Mouse (Mus musculus) ES-CJ7 (cell line): Measurements from ENCODE around the gene Mybpc2.

Source experiments
- DNase-seq: peaks from one replicate; pipeline ENCODE4 v3.0.0; 2011; ENCODE audit warnings: low read depth, low spot score

Gene Mybpc2

DNA sequence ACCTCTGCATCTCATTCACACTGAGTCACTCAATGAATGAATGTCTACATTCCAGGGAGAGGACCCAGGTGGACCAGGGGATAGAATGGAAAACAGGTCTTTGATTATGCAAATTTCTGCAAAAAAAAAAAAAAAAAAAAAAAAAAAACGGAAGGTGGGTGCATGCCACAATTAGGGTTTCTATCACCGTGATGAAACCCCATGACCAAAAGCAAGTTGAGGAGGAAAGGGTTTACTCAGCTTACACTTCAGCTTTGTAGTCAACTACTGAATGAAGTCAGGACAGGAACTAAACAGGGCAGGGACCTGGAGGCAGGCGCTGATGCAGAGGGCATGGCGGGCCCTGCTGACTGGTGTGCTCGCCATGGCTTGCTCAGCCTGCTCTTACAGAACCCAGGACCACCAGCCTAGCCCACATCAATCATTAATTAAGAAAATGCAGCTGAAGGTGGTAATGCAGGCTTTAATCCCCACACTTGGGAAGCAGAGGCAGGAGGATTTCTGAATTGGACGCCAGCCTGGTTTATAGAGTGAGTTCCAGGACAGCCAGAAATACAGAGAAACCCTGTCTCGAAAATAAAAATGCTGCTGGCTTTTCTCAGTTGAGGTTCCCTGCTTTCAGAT is 38.8 kb downstream of the Mybpc2 start:
- no peak for DNase-seq

DNA sequence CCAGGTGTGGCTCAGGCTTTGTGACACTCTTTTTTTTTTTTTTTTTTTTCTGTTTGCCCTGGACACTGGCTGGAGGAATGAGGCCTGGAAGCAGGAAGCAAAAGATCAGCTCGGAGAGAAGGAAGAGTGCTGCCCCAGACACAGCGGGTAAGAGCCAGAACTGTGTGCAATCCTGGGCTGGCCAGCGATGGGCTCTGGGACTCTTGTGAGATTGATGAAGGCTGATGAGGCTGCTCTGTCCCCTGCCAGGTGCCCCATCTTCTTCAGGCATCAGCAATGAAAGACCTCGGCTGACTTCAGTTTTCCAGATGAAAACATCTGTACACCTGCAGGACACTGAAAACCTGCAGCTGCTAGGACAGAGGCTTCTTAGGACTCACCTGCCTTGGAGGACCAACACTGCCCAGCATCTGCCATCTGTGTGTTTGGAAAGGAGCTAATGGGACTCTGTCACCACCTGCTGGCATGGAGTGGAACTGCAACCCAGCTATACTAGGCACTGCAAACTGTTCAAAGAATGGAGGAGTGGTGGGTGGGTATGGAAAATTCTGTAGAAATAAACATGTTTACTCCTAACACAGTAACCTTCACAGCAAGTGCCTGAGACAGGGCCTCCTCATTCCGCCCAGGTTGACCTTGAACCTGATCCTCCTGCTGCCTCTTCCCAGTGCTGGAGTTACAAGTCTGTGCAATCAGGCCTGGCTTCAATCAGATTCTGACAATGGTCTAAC is 39.5 kb downstream of the Mybpc2 start:
- DNase-seq = peak; percentile 84

DNA sequence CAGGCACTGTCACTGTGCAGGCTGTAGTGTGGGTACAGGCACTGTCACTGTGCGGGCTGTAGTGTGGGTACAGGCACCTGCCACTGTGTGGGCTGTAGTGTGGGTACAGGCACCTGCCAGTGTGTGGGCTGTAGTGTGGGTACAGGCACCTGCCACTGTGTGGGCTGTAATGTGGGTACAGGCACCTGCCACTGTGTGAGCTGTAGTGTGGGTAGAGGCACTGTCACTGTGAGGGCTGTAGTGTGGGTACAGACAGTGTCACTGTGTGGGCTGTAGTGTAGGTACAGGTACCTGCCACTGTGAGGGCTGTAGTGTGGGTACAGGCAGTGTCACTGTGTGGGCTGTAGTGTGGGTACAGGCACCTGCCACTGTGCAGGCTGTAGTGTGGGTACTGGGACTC is 40.3 kb downstream of the Mybpc2 start:
- no peak for DNase-seq

DNA sequence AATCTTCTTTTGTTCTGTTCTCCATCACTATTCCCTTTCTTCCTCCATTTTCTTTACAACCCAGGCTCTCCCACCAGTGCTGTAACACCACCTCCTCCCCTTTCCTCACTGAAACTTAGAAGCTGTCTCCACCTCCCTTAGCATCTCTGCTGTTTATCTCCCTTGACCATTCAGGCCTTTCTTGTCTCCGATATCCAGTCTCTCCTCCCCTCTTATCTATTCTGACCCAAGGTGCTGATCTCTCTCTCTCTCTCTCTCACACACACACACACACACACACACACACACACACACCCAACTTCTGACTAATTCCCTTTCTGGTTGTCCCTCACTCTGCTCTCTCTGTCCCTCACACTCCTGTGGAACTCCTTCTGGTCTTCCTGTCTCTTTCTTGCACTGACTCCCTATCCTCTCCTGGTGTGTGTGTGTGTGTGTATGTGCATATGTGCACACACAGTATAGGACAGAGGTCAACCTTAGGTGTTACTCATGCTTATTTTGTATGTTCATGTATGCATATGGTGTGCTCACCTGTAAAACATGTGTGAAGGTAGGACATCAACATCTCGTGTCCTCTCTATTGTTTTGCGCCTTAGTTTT is 41.5 kb downstream of the Mybpc2 start:
- no peak for DNase-seq

DNA sequence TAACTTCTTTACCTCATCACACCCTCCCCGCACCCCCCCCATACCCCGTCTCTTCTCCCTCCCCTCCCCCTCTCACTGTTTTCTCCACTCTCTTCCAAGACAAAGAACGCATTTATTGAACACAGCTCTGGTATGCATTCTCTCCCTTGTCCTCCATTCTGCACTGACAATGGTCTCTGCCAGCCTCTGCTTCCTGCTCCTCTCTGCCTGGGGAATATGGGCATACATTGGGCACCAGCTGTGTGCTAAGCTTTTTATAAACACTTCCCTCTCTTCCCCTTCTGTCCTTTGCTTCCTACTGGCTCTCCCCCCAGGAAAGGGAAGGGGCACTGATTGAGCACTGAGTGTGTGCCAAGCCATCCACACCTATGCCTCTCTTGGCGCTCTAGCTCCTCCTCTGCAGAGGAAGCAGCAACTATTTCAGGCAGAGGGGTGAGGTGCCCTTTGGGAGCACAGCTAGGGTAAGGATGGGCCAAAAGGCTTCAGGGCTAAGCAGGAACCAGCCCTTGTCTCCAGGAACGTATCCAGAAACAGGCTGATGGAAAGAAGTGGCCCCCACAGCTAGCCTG is 49.3 kb downstream of the Mybpc2 start:
- DNase-seq = no peak

DNA sequence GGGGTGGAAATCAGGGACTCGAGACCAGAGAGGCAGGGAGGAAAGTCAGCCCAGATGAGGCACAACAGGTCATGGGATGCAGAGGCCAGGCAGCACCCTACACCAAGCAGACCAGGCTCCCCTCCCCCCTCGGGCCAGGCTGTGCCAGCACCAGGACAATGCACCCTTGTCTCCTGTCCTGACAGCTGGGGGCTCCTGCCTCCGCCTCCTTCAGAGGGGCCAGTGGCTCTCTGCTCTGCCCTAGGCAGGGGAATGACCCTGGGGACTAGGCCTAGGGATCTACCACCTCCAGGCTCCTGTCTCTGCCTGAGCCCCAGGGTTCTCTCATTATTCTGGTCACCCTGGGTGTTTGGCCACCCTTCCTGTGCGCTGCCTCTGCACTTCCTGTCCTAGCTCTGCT is 50.0 kb downstream of the Mybpc2 start:
- DNase-seq = no peak

DNA sequence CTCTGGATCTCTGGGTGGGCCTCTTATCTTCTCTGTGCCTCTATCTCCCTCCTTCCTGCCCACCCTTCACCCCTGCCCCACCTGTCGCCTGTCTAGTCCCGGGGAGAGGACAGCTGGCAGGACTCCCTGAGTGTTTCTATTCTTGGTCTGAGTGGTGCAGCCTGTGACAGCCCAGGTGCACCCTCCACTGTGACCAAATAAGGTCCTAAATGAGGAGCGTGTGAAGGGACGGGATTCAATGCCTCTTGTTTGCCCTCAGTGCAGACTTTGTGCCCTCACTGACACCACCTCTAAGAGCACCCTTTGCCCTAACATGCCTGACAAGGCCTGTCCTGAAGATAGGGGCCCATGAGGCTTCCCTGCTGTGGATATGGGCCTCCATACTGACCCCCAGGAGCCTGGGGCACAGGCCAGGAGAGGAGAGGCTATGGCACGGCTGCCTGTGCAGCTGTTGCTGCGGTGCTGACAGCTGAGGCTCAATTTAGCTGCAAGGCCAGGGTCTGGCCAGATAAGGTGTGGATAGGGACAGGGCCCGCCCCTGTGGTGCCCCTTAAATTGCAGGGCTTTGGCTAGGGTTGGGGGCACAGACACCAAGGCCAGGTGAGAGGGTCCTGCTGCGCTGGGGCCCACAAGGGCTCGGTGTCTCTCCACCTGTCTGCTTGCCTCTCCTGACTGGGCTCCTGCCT is 51.4 kb downstream of the Mybpc2 start:
- no peak for DNase-seq

DNA sequence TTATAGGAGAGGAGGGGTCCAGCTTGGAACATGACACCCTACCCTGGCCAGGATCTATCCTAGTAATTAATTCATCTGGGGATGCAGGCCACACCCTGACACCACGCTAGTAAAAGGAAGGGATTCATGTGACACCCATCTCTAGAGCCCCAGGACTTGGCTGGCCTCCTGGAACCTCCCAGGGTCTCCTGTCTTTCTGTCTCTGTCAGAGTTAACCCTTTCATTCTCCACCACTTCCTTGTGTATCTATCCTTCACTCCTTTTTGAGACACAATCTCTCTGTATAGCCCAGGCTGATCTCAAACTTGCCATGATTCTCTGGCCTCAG is 51.9 kb downstream of the Mybpc2 start:
- no peak for DNase-seq

DNA sequence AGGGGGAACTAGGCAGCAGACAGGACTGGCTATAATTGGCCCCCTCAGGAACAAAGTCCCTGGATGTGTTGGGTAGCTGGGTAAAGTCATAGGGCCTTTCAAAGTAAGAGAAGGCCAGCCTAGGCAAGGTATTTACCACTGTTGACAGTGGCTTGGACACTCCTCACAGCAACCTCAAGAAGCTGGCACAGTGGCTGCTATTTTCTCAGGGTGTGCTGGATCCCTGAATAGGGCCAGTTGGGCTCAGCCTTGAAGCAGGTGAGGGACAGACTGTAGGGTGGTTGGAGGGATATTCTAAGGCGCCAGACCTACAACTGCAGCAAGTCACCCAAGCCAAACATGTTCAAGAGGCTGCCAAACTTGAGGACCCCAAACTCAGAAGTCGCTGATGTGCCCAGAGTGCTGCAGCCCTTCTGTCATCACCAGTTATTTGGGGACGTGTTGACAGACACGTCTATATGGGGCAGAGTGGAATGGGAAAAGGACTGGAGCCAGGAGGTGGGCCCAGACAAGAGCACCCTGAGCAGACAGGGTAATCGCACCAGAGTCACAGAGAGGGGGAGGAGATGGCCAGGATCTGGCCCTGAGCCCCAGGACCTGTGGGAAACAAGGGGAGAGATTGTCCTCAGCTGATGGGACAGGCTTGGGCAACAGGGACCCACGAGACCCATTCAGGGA is 52.4 kb downstream of the Mybpc2 start:
- no peak for DNase-seq

DNA sequence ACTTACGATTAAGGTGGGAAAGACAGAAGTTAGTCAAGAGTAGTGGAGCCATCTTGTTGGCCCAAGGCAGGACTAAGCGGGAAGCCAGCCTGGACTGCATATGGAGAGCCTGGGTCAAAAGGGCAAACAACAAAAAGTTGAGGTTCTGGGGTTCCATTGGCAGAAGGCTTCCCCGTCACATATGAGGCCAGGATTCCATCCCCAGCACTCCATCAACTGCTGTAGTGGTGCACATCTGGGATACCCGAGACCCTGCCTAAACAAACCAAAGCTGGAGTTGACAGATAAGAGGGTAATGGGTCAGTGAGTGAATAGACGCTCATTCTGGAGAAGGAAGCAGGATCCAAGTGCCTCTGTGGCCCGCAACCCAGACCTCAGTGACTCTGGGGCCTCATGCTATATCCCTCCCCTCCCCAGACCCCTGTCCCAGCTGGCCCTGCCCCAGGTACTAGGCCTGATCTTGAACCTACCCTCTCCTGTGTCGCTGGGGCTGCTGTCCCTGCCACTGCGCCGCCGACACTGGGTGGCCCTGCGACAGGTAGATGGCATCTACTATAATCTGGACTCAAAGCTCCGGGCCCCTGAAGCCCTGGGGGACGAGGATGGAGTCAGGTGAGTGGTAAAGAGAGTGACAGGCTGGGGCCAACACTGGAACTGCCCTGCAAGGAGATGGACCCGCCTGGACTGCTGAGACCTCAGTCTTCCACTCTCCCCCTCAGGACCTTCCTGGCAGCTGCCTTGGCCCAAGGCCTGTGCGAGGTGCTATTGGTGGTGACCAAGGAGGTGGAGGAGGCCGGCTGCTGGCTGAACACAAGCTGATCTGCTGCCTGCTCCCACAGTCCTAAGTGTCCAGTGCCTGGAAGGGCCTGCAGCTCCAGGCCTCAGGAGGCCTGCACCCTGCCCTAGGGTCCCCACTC is 53.5 kb downstream of the Mybpc2 start:
- DNase-seq = no peak

DNA sequence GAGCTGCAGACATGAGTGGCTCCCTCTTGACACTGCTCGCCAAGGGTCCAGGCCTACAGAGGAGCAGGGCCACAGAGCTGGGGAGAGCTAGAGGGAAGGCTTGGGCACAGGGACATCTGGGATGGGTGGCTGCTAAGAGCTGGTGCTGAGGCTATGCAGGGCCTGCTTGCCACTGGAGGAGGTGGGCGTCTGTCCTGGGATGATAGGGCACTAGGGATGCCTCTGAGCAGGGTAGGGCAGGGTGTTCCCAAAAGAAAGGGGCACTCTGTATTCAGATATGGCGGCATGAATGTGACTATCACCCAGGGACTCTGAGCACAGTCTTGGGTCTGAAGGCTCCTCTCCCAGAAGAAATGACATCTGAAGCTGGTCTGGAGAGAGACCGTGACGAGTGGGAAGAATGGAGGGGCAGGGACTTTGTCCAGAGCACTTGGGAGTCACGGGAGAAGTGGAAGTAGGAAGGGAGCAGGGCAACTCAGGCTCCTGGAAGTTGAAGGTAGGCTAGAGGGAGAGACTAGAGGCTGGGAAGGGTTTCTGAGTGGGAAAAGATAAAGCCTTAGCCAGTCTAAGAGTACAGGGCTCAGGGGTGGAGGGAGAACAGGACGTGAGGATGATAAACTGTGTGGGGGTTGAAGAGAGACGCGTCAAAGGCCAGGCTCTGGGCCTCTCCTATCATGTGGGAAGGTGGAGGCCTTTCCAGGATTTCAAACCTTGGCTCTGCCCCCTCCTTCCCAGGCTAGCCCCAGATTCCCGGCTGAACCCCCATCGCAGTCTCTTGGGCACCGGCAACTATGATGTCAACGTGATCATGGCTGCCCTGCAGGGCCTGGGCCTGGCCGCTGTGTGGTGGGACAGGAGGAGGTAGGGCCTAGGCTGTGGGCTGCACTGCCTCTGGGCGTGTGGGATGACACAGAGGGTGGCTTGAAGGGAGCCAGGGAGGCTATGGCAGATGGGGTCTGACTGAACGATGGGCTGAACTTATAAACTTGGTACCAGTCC is 54.5 kb downstream of the Mybpc2 start:
- DNase-seq = no peak

DNA sequence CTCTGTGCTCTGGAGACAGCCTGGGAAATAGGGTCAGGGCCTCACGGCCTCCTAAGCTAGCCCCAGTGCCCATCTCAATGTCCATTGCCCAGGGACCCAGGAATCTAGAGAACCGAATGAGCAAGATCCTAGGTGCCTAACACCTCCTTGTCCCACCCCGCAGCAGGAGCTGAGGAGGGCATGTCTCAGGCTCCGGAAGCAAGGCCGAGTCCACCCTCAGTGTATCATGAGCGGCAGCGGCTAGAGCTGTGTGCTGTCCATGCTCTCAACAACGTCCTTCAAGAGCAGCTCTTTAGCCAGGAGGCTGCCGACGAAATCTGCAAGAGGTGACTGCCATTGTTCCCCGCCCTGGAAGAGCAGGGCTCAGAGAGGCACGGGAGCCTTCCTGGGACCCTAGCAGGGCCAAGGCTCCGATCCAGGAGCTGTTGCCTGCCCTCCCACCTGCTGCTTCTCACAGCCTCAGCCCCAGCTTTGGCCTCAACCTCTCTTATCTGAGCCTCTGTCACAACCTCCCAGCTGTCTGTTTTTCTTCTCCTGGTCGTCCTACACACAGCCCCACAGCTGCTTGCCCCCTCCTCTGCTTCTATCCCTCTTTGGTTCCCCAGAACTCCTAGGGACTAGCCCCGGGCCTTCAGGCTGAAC is 55.7 kb downstream of the Mybpc2 start:
- no peak for DNase-seq

DNA sequence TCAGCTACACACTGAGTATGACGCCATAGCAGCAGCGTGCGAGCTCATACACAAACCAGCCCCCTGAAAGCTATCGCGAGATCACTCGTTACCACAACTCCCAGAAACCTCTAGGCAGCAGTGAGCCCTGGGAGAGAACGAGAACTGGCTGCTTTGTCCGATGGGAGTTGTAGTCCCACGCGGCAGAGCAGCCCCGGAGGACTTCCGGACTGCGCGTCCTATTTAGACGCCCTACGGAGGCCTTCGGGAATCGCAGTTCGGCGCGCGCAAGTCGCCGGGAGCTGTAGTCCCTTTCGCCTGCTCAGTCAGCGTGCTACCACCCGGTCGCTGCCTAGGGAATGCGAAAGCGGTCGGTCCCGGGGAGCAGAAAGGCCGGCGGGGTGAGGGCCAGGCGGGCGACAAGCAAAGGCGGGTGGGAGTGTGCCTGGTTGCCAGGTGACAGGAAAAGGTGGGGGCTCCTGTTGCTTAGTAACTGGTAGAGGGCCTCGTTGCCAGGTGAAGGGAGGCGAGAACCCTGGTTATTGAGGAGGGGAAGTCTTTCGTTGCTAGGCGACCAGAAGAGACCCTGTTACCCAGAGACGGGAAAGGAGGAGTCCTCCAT is 56.5 kb downstream of the Mybpc2 start, which contains the start of gene Josd2:
Gene Josd2, plus strand, starts transcription at position 170 of the 601 bp plus-strand sequence.
- peak; percentile 99 for DNase-seq

DNA sequence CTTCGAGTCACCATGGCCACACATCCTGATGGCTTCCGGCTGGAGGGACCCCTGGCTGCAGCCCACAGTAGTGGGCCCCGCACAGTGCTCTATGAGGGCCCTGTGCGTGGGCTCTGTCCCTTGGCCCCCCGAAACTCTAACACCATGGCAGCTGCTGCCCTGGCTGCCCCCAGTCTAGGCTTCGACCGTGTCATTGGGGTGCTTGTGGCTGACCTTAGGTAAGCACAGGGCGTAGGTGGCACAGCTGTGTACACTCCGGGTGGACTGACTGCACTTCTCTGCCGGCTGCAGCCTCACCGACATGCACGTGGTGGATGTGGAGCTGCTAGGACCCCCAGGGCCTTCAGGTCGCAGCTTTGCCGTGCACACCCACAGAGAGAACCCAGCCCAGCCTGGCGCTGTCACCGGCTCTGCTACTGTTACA is 57.6 kb downstream of the Mybpc2 start:
- no peak for DNase-seq

DNA sequence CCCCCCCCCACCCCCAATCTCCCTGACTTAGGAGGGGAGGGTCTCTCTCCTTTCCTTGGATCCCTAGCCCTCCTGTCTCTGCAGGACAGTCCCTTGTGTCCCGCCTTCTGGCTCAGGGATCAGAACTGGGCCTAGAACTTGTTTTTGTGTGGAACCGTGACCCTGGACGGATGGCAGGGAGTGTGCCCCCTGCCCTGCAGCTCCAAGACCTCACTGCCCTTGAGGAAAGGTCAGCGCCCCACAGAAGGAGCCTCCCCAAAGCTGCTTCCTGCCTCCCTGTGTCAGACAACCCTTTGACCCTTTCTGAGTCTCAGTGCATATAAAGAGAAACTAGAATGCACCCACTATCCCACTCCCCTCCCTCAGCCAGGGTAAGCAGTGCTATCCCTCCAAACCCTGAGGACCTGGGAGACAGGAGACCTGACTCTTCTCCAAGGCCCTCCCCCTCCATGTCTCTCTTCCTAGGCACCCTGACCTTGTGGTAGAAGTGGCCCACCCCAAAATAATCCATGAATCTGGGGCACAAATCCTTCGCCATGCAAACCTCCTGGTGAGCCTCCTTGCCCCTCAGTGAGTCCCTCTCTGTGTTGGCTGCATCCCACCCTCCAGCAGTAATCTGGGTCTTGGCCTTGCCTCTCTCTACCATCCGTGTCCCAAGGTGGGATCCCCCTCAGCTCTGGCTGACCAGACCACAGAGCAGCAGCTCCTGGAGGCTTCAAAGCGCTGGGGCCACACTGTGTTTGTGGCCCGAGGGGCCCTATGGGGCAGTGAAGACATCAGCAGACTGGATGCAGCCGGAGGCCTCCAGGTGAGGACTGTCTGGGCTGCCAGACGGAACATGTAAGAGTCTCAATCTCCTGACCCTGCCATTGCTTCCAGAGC is 58.2 kb downstream of the Mybpc2 start:
- DNase-seq = no peak

DNA sequence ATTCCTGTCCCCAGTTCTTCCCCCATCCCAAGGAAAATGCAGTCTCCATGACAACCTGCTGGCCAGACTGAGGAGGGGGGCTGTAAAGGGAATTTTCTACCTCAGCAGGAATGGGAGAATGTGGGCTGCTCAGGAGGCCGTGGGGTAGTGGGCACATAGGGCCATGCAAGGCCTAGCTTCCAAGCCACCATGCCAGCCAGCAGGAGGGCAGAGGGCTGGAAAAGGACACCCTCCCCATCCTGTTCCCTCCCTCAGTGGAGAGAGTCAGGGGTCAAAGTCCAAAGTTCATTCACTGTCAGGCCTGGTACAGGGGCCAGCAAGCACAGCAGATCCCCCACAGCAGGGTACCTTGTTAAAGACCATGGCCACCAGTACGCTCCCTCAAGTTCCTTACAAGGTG is 59.3 kb downstream of the Mybpc2 start, which contains the start of gene Aspdh:
Gene Aspdh, plus strand, starts transcription at position 281 of the 400 bp plus-strand sequence.
- no peak for DNase-seq

DNA sequence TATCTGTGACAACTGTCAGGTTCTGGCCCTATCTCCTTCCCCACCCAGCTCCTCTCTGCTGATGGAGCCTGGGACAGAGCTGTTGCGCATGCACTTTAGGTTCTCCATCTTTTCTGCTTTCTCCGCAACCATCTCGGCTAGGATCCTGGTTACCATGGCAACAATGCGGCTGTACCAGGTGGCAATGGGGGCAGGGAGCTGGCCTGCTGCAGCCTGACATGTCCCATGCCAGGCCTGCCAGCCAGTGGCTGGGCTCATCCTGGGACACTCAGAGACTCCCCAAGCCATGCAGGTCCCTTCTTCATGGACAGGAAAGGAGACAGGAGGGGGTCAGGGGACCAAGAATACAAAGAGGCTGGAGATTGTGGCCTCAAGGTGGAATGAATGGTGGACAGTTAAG is 59.9 kb downstream of the Mybpc2 start:
- peak; percentile 20 for DNase-seq
